Mouse (Mus musculus) CH12.LX (cell line): ENCODE measurements at regions not wholly inside any gene's neighbourhood (a gene's known extent, or its start where the extent isn't known, plus 50 kb on each side); places are given as distances from the start of the nearest gene placed in this dataset.

ENCODE experiments used
- CTCF ChIP-seq, 2 experiments: IDR thresholded peaks in 1 of 2; conservative IDR thresholded peaks in 1 of 2; 2 replicates each; pipeline ENCODE4 v1.5.1; 2011 to 2012; ENCODE audit warnings: low read depth in 2 of 2, low read length in 2 of 2, improper control_type of control experiment in 1 of 2, inconsistent platforms in 1 of 2, mild to moderate bottlenecking in 1 of 2, moderate library complexity in 1 of 2
- EP300 ChIP-seq: IDR thresholded peaks from 2 replicates; pipeline ENCODE4 v1.6.1; 2011; ENCODE audit warnings: low read length, improper control_type of control experiment
- HCFC1 ChIP-seq: IDR thresholded peaks from 2 replicates; pipeline ENCODE4 v1.6.1; 2012; ENCODE audit warnings: low read depth, mild to moderate bottlenecking, inconsistent platforms, low read length, improper control_type of control experiment
- NRF1 ChIP-seq: IDR thresholded peaks from 2 replicates; pipeline ENCODE4 v1.6.1; 2014; ENCODE audit warnings: low read depth, mild to moderate bottlenecking, inconsistent platforms, low read length, improper control_type of control experiment, moderate library complexity
- POLR2A ChIP-seq: IDR thresholded peaks from 2 replicates; pipeline ENCODE4 v1.6.1; 2011; ENCODE audit warnings: low read depth, mild to moderate bottlenecking, improper control_type of control experiment, low read length
- POLR2AphosphoS2 ChIP-seq: IDR thresholded peaks from 2 replicates; pipeline ENCODE4 v1.6.1; 2011; ENCODE audit warnings: low read depth, low read length, improper control_type of control experiment
- SMC3 ChIP-seq: IDR thresholded peaks from 2 replicates; pipeline ENCODE4 v1.6.1; 2011; ENCODE audit warnings: low read depth, low read length, improper control_type of control experiment
- USF1 ChIP-seq: IDR thresholded peaks from 2 replicates; pipeline ENCODE4 v1.6.1; 2014; ENCODE audit warnings: low read depth, mild to moderate bottlenecking, inconsistent platforms, low read length, improper control_type of control experiment
- USF2 ChIP-seq: conservative IDR thresholded peaks from 2 replicates; pipeline ENCODE4 v1.6.1; 2011; ENCODE audit warnings: low read depth, low read length, improper control_type of control experiment

- TF ChIP-seq EP300 = no peak
- no peak for TF ChIP-seq USF2
- no peak for TF ChIP-seq SMC3
- TF ChIP-seq POLR2AphosphoS2 = no peak
- TF ChIP-seq NRF1 = no peak
- TF ChIP-seq CTCF (conservative IDR thresholded peaks at IDR 0.05 in 1 of 2, IDR thresholded peaks at IDR 0.05 in 1 of 2; ENCODE audit: low read depth in 2 of 2, low read length in 2 of 2) = no peak
- TF ChIP-seq HCFC1 = no peak
- TF ChIP-seq POLR2A = no peak
- TF ChIP-seq USF1 = no peak
Measured at GRCm38 (mm10) chr13:107721901-107722300, 322.3 kb upstream of the Smim15 start.
